Mouse (Mus musculus) lung, embryonic 14.5 days (tissue): ENCODE data around the gene Frmd4a. TPM values are rescaled to one million over a fixed set of nuclear protein-coding genes. Genes with fewer than 3 reads are reported as not detected.
A peak's percentile ranks its signal among the peaks of the same experiment; 100 is the strongest.
"Not testable (repeated sequence)": the region's sequence is repeated elsewhere in the genome, so short reads cannot be mapped to it uniquely, and the experiment has no call there.

Source experiments
- ATAC-seq: fragments of 200-750 bp; cut with Nextera tagmentation; 2 replicates; pipeline ENCODE4 v1.8.0; 2017; ENCODE audit warnings: mild to moderate bottlenecking, moderate TSS enrichment, moderate library complexity; ENCODE audit not compliant: insufficient read depth
- DNase-seq: peaks from one replicate; pipeline ENCODE4 v3.0.0-alpha.2; 2015
- H3K27ac ChIP-seq: fragments of 300-500 bp; sonication (generic); 2 replicates; pipeline ENCODE4 v1.5.1; 2014; ENCODE audit warnings: low read depth, mild to moderate bottlenecking, moderate library complexity
- H3K27me3 ChIP-seq: fragments of 300-500 bp; sonication (generic); 2 replicates; pipeline ENCODE4 v1.6.1; 2014; ENCODE audit warnings: low read length, control low read depth; ENCODE audit not compliant: insufficient read depth
- H3K36me3 ChIP-seq: fragments of 300-500 bp; sonication (generic); 2 replicates; pipeline ENCODE4 v1.6.1; 2014; ENCODE audit warnings: control low read depth; ENCODE audit not compliant: insufficient read depth
- H3K4me1 ChIP-seq: fragments of 300-500 bp; sonication (generic); 2 replicates; pipeline ENCODE4 v1.6.1; 2014; ENCODE audit warnings: antibody characterized with exemption, control low read depth; ENCODE audit not compliant: insufficient read depth
- H3K4me2 ChIP-seq: fragments of 300-500 bp; sonication (generic); 2 replicates; pipeline ENCODE4 v1.6.1; 2014; ENCODE audit warnings: mild to moderate bottlenecking
- H3K4me3 ChIP-seq: fragments of 300-500 bp; sonication (generic); 2 replicates; pipeline ENCODE4 v1.5.1; 2014; ENCODE audit warnings: low read depth, low read length
- H3K9ac ChIP-seq: fragments of 300-500 bp; sonication (generic); 2 replicates; pipeline ENCODE4 v1.6.1; 2014
- H3K9me3 ChIP-seq: fragments of 300-500 bp; sonication (generic); 2 replicates; pipeline ENCODE4 v1.6.1; 2016; ENCODE audit warnings: low read depth, low read length, control low read depth
- CTCF ChIP-seq: IDR thresholded peaks from 2 replicates; pipeline ENCODE4 v1.5.1; 2016; ENCODE audit warnings: antibody characterized with exemption, low read depth
- WGBS: fragments of 180-500 bp; shearing (Covaris S2); extraction: QIAGEN DNeasy Blood & Tissue Kit; methylation state at CpG from one replicate; pipeline ENCODE4 v1.1.7; 2014; 5-methylcytosine and 5-hydroxymethylcytosine counted together
- polyA plus RNA-seq: library from polyadenylated mRNA; unstranded; fragments of >200 nt; fragmentation: Nextera tagmentation; extraction: Ambion mirVana; gene quantifications from 2 replicates; pipeline ENCODE4 v1.2.1, GENCODE M21; 2014

Frmd4a gene
- polyA plus RNA-seq, 1 experiment from 2014 or later, result 37.1 TPM

GRCm38 (mm10) chr2:4237686-4238085 is 220.2 kb downstream of the Frmd4a start:
- Histone ChIP-seq H3K4me1 (no peaks in the 10 kb centered on the region), H3K9me3 (no peaks in the 10 kb centered on the region), H3K4me2 (no peak overlapping the region), H3K36me3 (no peaks in the 10 kb centered on the region), H3K9ac (no peak overlapping the region), H3K27me3 (no peaks in the 10 kb centered on the region), H3K4me3 (no peak overlapping the region), H3K27ac (no peak overlapping the region)
- TF ChIP-seq CTCF, result no peak
- WGBS, result 86% methylated on average over 5 of the region's 5 CpGs
- no peak for DNase-seq
- no peak for ATAC-seq

DNA sequence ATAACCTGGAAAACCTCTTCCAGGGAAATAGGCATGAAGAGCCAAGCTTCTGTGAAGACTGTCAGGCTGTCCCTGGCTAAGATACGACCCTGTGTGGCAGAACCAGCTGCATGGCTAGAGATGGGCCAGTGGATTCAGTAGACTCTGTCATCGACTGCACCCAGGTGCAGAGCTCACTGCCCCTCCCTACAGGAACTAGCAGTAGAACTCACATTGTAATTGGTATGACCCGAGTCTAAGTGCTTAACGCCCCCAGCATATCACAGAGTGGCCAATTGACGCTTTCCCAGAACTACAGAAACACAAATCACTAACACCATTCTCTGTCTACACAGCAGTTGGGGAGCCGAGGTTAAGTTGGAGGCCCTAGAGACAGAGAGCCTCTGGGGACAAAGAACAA is 232.2 kb downstream of the Frmd4a start:
- Histone ChIP-seq H3K27ac (no peak overlapping the region), H3K36me3 (no peaks in the 10 kb centered on the region), H3K27me3 (no peaks in the 10 kb centered on the region), H3K4me3 (no peak overlapping the region), H3K9me3 (no peaks in the 10 kb centered on the region), H3K4me2 (no peak overlapping the region), H3K9ac (no peak overlapping the region), H3K4me1 (peaks cover 16% of the 10 kb centered on the region)
- TF ChIP-seq CTCF, result no peak
- ATAC-seq (no peak), DNase-seq (no peak)
- WGBS, result 41% methylated on average over 6 of the region's 6 CpGs

DNA sequence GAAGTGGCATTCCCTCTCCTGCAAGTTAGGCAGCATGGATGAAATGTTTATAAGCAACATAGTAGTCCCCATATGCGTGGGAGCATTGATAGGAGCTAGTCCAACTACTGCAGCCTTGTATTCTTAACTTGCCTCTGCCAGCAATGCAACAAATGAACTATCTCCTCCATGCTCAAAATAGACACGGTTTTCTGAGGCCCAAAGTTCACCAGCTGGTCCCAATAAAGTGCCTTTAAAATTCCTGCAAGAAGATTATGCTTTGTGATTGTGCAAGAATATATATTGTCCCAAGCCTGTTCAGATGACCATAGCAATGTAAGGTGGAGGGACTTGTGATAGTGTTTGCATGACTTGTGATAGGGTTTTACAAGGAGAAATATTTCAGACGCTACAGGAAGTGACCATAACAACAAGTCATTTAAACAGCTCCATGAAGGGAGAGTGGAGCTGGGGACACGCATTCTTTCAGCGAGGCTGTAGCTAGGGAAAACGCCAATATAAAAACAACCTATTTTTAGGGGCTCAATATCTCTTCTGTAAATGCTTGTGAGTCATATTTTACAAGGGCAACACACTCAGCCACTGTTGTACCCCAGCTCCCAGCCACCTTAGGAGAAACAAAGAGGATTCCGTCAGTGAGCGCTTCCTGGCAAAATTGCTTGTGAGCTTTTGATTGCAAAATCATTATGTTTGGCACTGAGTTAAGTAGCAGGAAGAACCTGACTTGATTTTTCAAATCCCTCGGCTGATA is 235.2 kb downstream of the Frmd4a start:
- TF ChIP-seq CTCF, result no peak
- Histone ChIP-seq H3K27me3 (no peaks in the 10 kb centered on the region), H3K4me2 (peak overlapping the region; percentile 0; the same call in 1 of the 2 replicates), H3K27ac (peak overlapping the region; percentile 60), H3K4me1 (peaks cover 16% of the 10 kb centered on the region), H3K9me3 (no peaks in the 10 kb centered on the region), H3K4me3 (no peak overlapping the region), H3K36me3 (no peaks in the 10 kb centered on the region), H3K9ac (no peak overlapping the region)
- ATAC-seq, result peak; percentile 61; the same call in 1 of the 2 replicates
- DNase-seq, result peak; percentile 53
- WGBS, result 26% methylated on average over 9 of the region's 9 CpGs

DNA sequence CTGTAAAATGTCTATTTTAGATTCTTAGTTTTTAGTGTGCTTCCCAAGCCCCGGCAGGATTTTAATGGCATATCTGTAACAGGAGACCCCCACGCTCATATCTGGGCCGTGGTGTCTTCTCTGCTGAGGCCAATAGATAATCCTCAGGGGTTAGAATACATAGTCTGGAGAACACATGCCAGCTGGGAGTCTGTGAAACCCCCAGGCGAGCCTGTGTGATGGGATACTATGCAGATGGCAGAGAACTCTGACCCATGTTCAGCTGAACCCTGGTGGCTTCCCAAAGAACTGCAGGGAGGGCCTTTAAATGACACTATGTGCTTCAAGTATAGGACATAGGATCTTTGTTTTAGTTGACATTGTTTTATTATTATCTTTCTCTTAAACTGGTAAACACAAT is 235.8 kb downstream of the Frmd4a start:
- Histone ChIP-seq H3K9me3 (no peaks in the 10 kb centered on the region), H3K9ac (no peak overlapping the region), H3K4me3 (no peak overlapping the region), H3K27ac (peak overlapping the region; percentile 60), H3K36me3 (no peaks in the 10 kb centered on the region), H3K4me2 (peak overlapping the region; percentile 0; the same call in 1 of the 2 replicates), H3K27me3 (no peaks in the 10 kb centered on the region), H3K4me1 (peaks cover 16% of the 10 kb centered on the region)
- peak; percentile 76 for TF ChIP-seq CTCF
- 17% methylated on average over 4 of the region's 4 CpGs for WGBS
- peak; percentile 87 for DNase-seq
- ATAC-seq, result peak; percentile 85; the same call in 1 of the 2 replicates

DNA sequence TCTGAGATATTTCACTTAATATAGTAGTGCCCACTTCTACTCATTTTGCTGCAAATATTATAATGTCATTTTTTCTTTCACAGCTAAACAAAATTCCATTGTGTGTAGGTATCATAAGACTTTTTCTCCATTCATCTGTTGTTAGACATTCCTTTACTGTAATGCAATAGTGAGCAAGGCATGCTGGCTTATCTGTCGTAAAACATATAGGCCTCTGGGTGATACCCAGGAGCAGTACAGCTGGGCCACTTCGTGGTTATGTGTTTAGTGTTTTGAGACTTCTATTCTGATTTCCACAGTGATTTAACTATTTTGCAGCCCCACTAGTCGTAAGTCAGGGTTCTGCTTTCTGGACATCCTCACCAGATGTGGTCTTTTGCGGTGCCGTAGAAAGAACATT is 236.6 kb downstream of the Frmd4a start:
- no peak for ATAC-seq
- no peak for TF ChIP-seq CTCF
- no peak overlapping the region for H3K27ac ChIP-seq
- no peaks in the 10 kb centered on the region for H3K36me3 ChIP-seq
- no peaks in the 10 kb centered on the region for H3K9me3 ChIP-seq
- H3K4me1 ChIP-seq, result peaks cover 16% of the 10 kb centered on the region
- H3K4me2 ChIP-seq, result no peak overlapping the region
- H3K4me3 ChIP-seq, result no peak overlapping the region
- WGBS, result 65% methylated on average over 5 of the region's 5 CpGs
- no peaks in the 10 kb centered on the region for H3K27me3 ChIP-seq
- no peak overlapping the region for H3K9ac ChIP-seq
- no peak for DNase-seq

GRCm38 (mm10) chr2:4256242-4256641 is 238.7 kb downstream of the Frmd4a start:
- H3K4me2 ChIP-seq, result no peak overlapping the region
- H3K4me3 ChIP-seq, result no peak overlapping the region
- ATAC-seq (no peak), DNase-seq (no peak)
- TF ChIP-seq CTCF, result no peak
- H3K9me3 ChIP-seq, result no peaks in the 10 kb centered on the region
- H3K4me1 ChIP-seq, result peaks cover 16% of the 10 kb centered on the region
- H3K27me3 ChIP-seq, result no peaks in the 10 kb centered on the region
- no peaks in the 10 kb centered on the region for H3K36me3 ChIP-seq
- H3K9ac ChIP-seq, result no peak overlapping the region
- WGBS, result 85% methylated on average over 2 of the region's 2 CpGs
- H3K27ac ChIP-seq, result no peak overlapping the region

- H3K9me3 ChIP-seq, result no peaks in the 10 kb centered on the region
- H3K27me3 ChIP-seq, result no peaks in the 10 kb centered on the region
- 0 out of 2 replicates have a peak, but pooled peaks cover 5% of the 10 kb centered on the region for H3K4me1 ChIP-seq
- TF ChIP-seq CTCF, result no peak
- DNase-seq (no peak), ATAC-seq (no peak)
- 75% methylated on average over 1 of the region's 1 CpGs for WGBS
- no peak overlapping the region for H3K4me3 ChIP-seq
- H3K36me3 ChIP-seq, result no peaks in the 10 kb centered on the region
- no peak overlapping the region for H3K4me2 ChIP-seq
- H3K27ac ChIP-seq, result no peak overlapping the region
- H3K9ac ChIP-seq, result no peak overlapping the region
Measured at GRCm38 (mm10) chr2:4257604-4258003, 240.1 kb downstream of the Frmd4a start.

DNA sequence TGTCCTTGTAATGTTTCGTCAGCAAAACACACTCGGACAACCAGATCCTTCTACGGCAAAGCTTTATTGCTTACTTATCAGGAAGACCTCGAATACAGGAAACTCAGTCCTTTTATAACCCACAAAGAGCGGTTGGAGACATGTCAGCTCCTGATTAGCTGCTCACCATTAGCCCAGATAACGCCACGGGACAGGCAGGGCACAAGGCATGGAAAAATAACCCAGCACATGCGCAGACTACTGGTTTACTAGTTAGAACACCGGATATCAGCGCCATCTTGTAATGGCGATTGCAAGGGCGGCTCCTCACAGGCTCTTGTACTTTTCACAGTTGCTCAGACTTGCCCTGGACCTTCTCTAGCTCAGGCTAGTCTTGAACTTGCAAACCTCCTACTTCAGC is 241.3 kb downstream of the Frmd4a start:
- H3K27ac ChIP-seq, H3K36me3 ChIP-seq, H3K9ac ChIP-seq, H3K4me1 ChIP-seq, ATAC-seq, H3K4me2 ChIP-seq, H3K4me3 ChIP-seq, H3K9me3 ChIP-seq, DNase-seq, H3K27me3 ChIP-seq: not testable (repeated sequence)
- 85% methylated on average over 12 of the region's 12 CpGs for WGBS
